Mouse (Mus musculus) embryonic facial prominence, embryonic 15.5 days (tissue): Measurements from ENCODE around the gene Trim34a. TPM values are rescaled to one million over a fixed set of nuclear protein-coding genes. Genes with fewer than 3 reads are reported as not detected.
"Not testable (repeated sequence)": the region's sequence is repeated elsewhere in the genome, so short reads cannot be mapped to it uniquely, and the experiment has no call there.

Experiments
- ATAC-seq: fragments of 200-750 bp; cut with Nextera tagmentation; 2 replicates; pipeline ENCODE4 v1.8.0; 2017; ENCODE audit warnings: low read depth, moderate TSS enrichment; ENCODE audit not compliant: insufficient number of reproducible peaks, low FRiP score, low TSS enrichment
- H3K27ac ChIP-seq: fragments of 300-500 bp; sonication (generic); replicated peaks from 2 replicates; pipeline ENCODE4 v1.5.1; 2015; ENCODE audit warnings: mild to moderate bottlenecking, inconsistent platforms
- H3K27me3 ChIP-seq: fragments of 300-500 bp; sonication (generic); 2 replicates; pipeline ENCODE4 v1.6.1; 2015; ENCODE audit warnings: inconsistent platforms
- H3K36me3 ChIP-seq: fragments of 300-500 bp; sonication (generic); 2 replicates; pipeline ENCODE4 v1.6.1; 2015; ENCODE audit warnings: mild to moderate bottlenecking, inconsistent platforms
- H3K4me1 ChIP-seq: fragments of 300-500 bp; sonication (generic); 2 replicates; pipeline ENCODE4 v1.6.1; 2015; ENCODE audit warnings: inconsistent platforms
- H3K4me2 ChIP-seq: fragments of 300-500 bp; sonication (generic); replicated peaks from 2 replicates; pipeline ENCODE4 v1.6.1; 2015; ENCODE audit warnings: mild to moderate bottlenecking, inconsistent platforms
- H3K4me3 ChIP-seq: fragments of 300-500 bp; sonication (generic); replicated peaks from 2 replicates; pipeline ENCODE4 v1.5.1; 2015; ENCODE audit warnings: mild to moderate bottlenecking, inconsistent platforms
- H3K9ac ChIP-seq: fragments of 300-500 bp; sonication (generic); 2 replicates; pipeline ENCODE4 v1.6.1; 2015; ENCODE audit warnings: inconsistent platforms
- H3K9me3 ChIP-seq: fragments of 300-500 bp; sonication (generic); replicated peaks from 2 replicates; pipeline ENCODE4 v1.6.1; 2016; ENCODE audit warnings: inconsistent platforms
- WGBS: fragments of 180-500 bp; shearing (Covaris S2); methylation state at CpG from one replicate; pipeline ENCODE4 v1.1.7; 2015; 5-methylcytosine and 5-hydroxymethylcytosine counted together
- polyA plus RNA-seq: library from polyadenylated mRNA; unstranded; fragments of >200 nt; fragmentation: Nextera tagmentation; extraction: Ambion mirVana; gene quantifications from 2 replicates; pipeline ENCODE4 v1.2.1, GENCODE M21; 2015

Gene Trim34a
- polyA plus RNA-seq, 1 experiment from 2014 or later = 1.8 TPM

GRCm38 (mm10) chr7:104265335-104265734 lies 21.1 kb downstream of the Trim34a start:
- not testable (repeated sequence) for H3K27ac ChIP-seq, H3K4me1 ChIP-seq, H3K4me2 ChIP-seq, H3K9ac ChIP-seq, H3K4me3 ChIP-seq, H3K27me3 ChIP-seq, H3K36me3 ChIP-seq, H3K9me3 ChIP-seq, ATAC-seq
- WGBS = 87% methylated on average over 4 of the region's 5 CpGs

GRCm38 (mm10) chr7:104279361-104279760 lies 35.1 kb downstream of the Trim34a start:
- H3K9me3 ChIP-seq, H3K27me3 ChIP-seq, ATAC-seq, H3K36me3 ChIP-seq, H3K9ac ChIP-seq, H3K4me2 ChIP-seq, H3K27ac ChIP-seq, H3K4me3 ChIP-seq, H3K4me1 ChIP-seq: not testable (repeated sequence)
- 79% methylated on average over 3 of the region's 3 CpGs for WGBS

- H3K27me3 ChIP-seq, H3K27ac ChIP-seq, H3K4me1 ChIP-seq, ATAC-seq, H3K9me3 ChIP-seq, H3K4me2 ChIP-seq, H3K9ac ChIP-seq, H3K36me3 ChIP-seq: not testable (repeated sequence)
- 40% methylated on average over 14 of the region's 14 CpGs for whole genome bisulfite sequencing
- H3K4me3 ChIP-seq = 0 out of 2 replicates have a peak within 1 kb of the TSS, but pooled peaks have one; percentile 10
Observed at GRCm38 (mm10) chr7:104287576-104288443, 43.6 kb downstream of the Trim34a start, which contains the start of gene Trim5. Trim5 (minus strand) TSS chr7:104288094.

- H3K4me2 ChIP-seq = no peak overlapping the region
- WGBS = 89% methylated on average over 1 of the region's 1 CpGs
- no peaks in the 10 kb centered on the region for H3K27me3 ChIP-seq
- H3K36me3 ChIP-seq = no peaks in the 10 kb centered on the region
- H3K27ac ChIP-seq = no peak overlapping the region
- ATAC-seq = no peak
- no peaks in the 10 kb centered on the region for H3K4me1 ChIP-seq
- H3K9me3 ChIP-seq = no peaks in the 10 kb centered on the region
- H3K4me3 ChIP-seq = no peak overlapping the region
- no peak overlapping the region for H3K9ac ChIP-seq
Observed at GRCm38 (mm10) chr7:104290641-104291040, 46.4 kb downstream of the Trim34a start.

GRCm38 (mm10) chr7:104291638-104292400 lies 47.6 kb downstream of the Trim34a start:
- H3K36me3 ChIP-seq = no peaks in the 10 kb centered on the region
- H3K4me1 ChIP-seq = no peaks in the 10 kb centered on the region
- no peaks in the 10 kb centered on the region for H3K9me3 ChIP-seq
- 78% methylated on average over 5 of the region's 5 CpGs for WGBS
- H3K27me3 ChIP-seq = no peaks in the 10 kb centered on the region
- no peak overlapping the region for H3K27ac ChIP-seq
- H3K4me3 ChIP-seq = no peak overlapping the region
- no peak overlapping the region for H3K4me2 ChIP-seq
- H3K9ac ChIP-seq = no peak overlapping the region
- ATAC-seq = no peak

Other genes with a start within 250 kb of the Trim34a start
- gene Olfr638, start 245.7 kb upstream of the Trim34a start, polyA plus RNA-seq = not detected in 2 replicates
- gene Olfr639, start 227.2 kb upstream of the Trim34a start, polyA plus RNA-seq = 0.05 TPM in 2 replicates
- gene Olfr640, start 218.9 kb upstream of the Trim34a start, polyA plus RNA-seq = 0.45 and 0.84 TPM in 2 replicates
- gene Olfr641, start 209.0 kb upstream of the Trim34a start, polyA plus RNA-seq = 0.12 and 0.23 TPM in 2 replicates
- gene Olfr642, start 191.8 kb upstream of the Trim34a start, polyA plus RNA-seq = 0.08 TPM in 1 of 2 replicates, not detected in the other
- gene 4930516K23Rik, start 183.0 kb upstream of the Trim34a start, polyA plus RNA-seq = 0.03 and 0.12 TPM in 2 replicates
- gene Olfr644, start 172.6 kb upstream of the Trim34a start, polyA plus RNA-seq = 0.13 and 0.32 TPM in 2 replicates
- 0.04 and 0.24 TPM in 2 replicates for gene Olfr645, start 159.0 kb upstream of the Trim34a start, polyA plus RNA-seq
- 0.22 TPM in 1 of 2 replicates, not detected in the other for gene Olfr646, start 139.6 kb upstream of the Trim34a start, polyA plus RNA-seq
- gene Ubqln5, start 114.6 kb upstream of the Trim34a start, polyA plus RNA-seq = not detected in 2 replicates
- gene Olfr643, start 107.1 kb upstream of the Trim34a start, polyA plus RNA-seq = not detected in 2 replicates
- gene Ubqln3, start 101.2 kb upstream of the Trim34a start, polyA plus RNA-seq = 0.22 and 0.37 TPM in 2 replicates
- gene Ubqlnl, start 93.9 kb upstream of the Trim34a start, polyA plus RNA-seq = 0.12 and 0.49 TPM in 2 replicates
- 20.1 and 24.2 TPM in 2 replicates for gene Olfm5, start 79.6 kb upstream of the Trim34a start, polyA plus RNA-seq
- 0.25 and 0.27 TPM in 2 replicates for gene Olfr648, start 61.1 kb upstream of the Trim34a start, polyA plus RNA-seq
- not detected in 2 replicates for gene Olfr649, start 48.5 kb upstream of the Trim34a start, polyA plus RNA-seq
- gene Trim6, start 25.7 kb upstream of the Trim34a start, polyA plus RNA-seq = 0.54 and 0.59 TPM in 2 replicates
- gene Trim5, start 43.6 kb downstream of the Trim34a start, polyA plus RNA-seq = 0.40 and 0.41 TPM in 2 replicates
- gene Trim12a, start 71.0 kb downstream of the Trim34a start, polyA plus RNA-seq = 7.3 and 8.0 TPM in 2 replicates
- 0.16 TPM in 1 of 2 replicates, not detected in the other for gene Trim34b, start 85.0 kb downstream of the Trim34a start, polyA plus RNA-seq
- gene Trim12c, start 108.9 kb downstream of the Trim34a start, polyA plus RNA-seq = 2.4 and 2.6 TPM in 2 replicates
- 0.13 and 0.16 TPM in 2 replicates for gene Trim30b, start 125.4 kb downstream of the Trim34a start, polyA plus RNA-seq
- gene Trim30c, start 156.4 kb downstream of the Trim34a start, polyA plus RNA-seq = 0.22 and 0.28 TPM in 2 replicates
- 1.8 and 2.3 TPM in 2 replicates for gene Trim30a, start 220.7 kb downstream of the Trim34a start, polyA plus RNA-seq